Mouse (Mus musculus): ENCODE results near the gene 1700020A23Rik. TPM values are rescaled to one million over a fixed set of nuclear protein-coding genes. Genes with fewer than 3 reads are reported as not detected.
"Not testable (repeated sequence)": the region's sequence is repeated elsewhere in the genome, so short reads cannot be mapped to it uniquely, and the experiment has no call there.

Gene 1700020A23Rik
- 0.25 and 0.48 TPM in 2 replicates for polyA plus RNA-seq (2015; fragmentation: Nextera tagmentation; extraction: Ambion mirVana)

DNA sequence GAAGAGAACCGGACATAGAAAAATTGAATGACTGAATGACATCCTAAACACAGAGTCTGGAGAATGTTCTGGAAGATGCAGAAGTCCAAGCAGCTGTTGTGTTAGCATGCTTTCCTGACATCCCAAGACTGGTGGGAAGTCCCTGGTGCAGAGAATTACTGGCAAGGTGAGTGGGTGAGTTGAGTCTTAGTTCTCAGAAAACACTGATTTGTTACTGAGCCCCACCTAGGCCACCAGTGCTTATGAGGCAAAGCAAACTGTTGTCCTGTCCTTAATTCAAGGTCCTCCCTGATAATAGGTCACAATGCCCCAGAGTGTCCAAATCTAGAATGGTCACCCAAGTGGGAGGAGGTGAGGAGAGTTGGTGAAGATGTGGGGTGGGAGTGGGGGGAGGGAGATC is at the start of gene 1700020A23Rik, which contains the start of gene Gm28372:
Gene 1700020A23Rik (plus strand): TSS at position 321 of the 400 bp plus-strand sequence.
Gene Gm28372 (plus strand): TSS at position 301 of the 400 bp plus-strand sequence.
- 83% methylated on average over 1 of the region's 1 CpGs for WGBS
- no peak for ATAC-seq

GRCm38 (mm10) chr2:130357551-130357950 is 47.5 kb upstream of the 1700020A23Rik start:
- no peak for ATAC-seq
- whole genome bisulfite sequencing, result 90% methylated on average over 5 of the region's 5 CpGs
- Histone ChIP-seq H3K27ac (no peak overlapping the region), H3K4me3 (no peak overlapping the region), H3K4me2 (no peak overlapping the region), H3K36me3 (ENCODE audit: poor library complexity, severe bottlenecking) (no peaks in the 10 kb centered on the region), H3K27me3 (peaks cover 32% of the 10 kb centered on the region), H3K4me1 (peaks cover 45% of the 10 kb centered on the region), H3K9me3 (replicated peaks) (no peaks in the 10 kb centered on the region), H3K9ac (no peak overlapping the region)

More for the DNA sequence above, at the start of gene 1700020A23Rik, which contains the start of gene Gm28372:
- Histone ChIP-seq H3K4me3 (no peak within 1 kb of the TSS), H3K9me3 (replicated peaks) (no peaks in the 10 kb centered on the region), H3K4me1 (0 out of 2 replicates have a peak, but pooled peaks cover 6% of the 10 kb centered on the region), H3K27ac (no peak within 1 kb of the TSS), H3K36me3 (ENCODE audit: poor library complexity, severe bottlenecking) (no peaks in the 10 kb centered on the region), H3K9ac (no peak within 1 kb of the TSS), H3K27me3 (peaks cover 15% of the 10 kb centered on the region; the same call in 1 of the 2 replicates), H3K4me2 (no peak within 1 kb of the TSS)

DNA sequence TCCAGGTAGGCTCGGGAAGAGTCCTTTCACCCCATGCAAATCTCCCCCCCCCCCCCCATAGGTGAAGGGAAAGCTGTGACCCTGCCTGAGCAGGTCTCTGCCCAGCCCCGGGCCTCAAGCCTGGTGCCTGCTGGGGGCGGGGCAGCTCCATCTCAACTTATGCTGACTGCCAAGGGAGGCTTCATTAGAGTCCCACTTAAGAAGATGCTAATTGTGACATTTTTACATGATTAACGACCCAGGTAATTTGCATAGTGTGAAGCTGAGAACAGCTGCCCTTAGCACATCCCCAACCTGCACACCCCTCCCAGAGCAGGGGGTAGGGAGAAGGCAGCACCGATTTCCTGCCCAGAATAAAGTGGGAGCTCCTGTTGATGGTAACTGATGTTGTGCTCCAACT is 46.2 kb upstream of the 1700020A23Rik start:
- Histone ChIP-seq H3K4me1 (peaks cover 34% of the 10 kb centered on the region), H3K4me3 (no peak overlapping the region), H3K27ac (no peak overlapping the region; the same call in 1 of the 2 replicates), H3K9ac (no peak overlapping the region), H3K4me2 (no peak overlapping the region), H3K27me3 (peaks cover 45% of the 10 kb centered on the region), H3K9me3 (replicated peaks) (no peaks in the 10 kb centered on the region), H3K36me3 (ENCODE audit: poor library complexity, severe bottlenecking) (no peaks in the 10 kb centered on the region)
- ATAC-seq, result peak; percentile 75
- WGBS, result 16% methylated on average over 5 of the region's 5 CpGs

- no peaks in the 10 kb centered on the region for H3K36me3 ChIP-seq (ENCODE audit: poor library complexity, severe bottlenecking)
- peak; percentile 66; the same call in 1 of the 2 replicates for ATAC-seq
- H3K27me3 ChIP-seq, result peaks cover 65% of the 10 kb centered on the region
- H3K4me2 ChIP-seq, result peak overlapping the region; percentile 24
- no peak overlapping the region for H3K27ac ChIP-seq
- WGBS, result 1% methylated on average over 14 of the region's 14 CpGs
- H3K9ac ChIP-seq, result peak overlapping the region; percentile 21; the same call in 1 of the 2 replicates
- H3K9me3 ChIP-seq (replicated peaks), result no peaks in the 10 kb centered on the region
- peak overlapping the region; percentile 4; the same call in 1 of the 2 replicates for H3K4me3 ChIP-seq
- H3K4me1 ChIP-seq, result peaks cover 36% of the 10 kb centered on the region
Measured at GRCm38 (mm10) chr2:130362511-130363026, 42.5 kb upstream of the 1700020A23Rik start.

- Histone ChIP-seq H3K9me3 (replicated peaks) (no peaks in the 10 kb centered on the region), H3K27me3 (peaks cover 54% of the 10 kb centered on the region), H3K9ac (peak overlapping the region; percentile 41; the same call in 1 of the 2 replicates), H3K27ac (no peak overlapping the region), H3K4me3 (peak overlapping the region; percentile 30), H3K36me3 (ENCODE audit: poor library complexity, severe bottlenecking) (no peaks in the 10 kb centered on the region), H3K4me2 (peak overlapping the region; percentile 54), H3K4me1 (peaks cover 20% of the 10 kb centered on the region)
- 8% methylated on average over 27 of the region's 30 CpGs for WGBS
- 0 out of 2 replicates have a peak, but pooled peaks have one; percentile 10 for ATAC-seq
Measured at GRCm38 (mm10) chr2:130365211-130366094, 39.6 kb upstream of the 1700020A23Rik start.

DNA sequence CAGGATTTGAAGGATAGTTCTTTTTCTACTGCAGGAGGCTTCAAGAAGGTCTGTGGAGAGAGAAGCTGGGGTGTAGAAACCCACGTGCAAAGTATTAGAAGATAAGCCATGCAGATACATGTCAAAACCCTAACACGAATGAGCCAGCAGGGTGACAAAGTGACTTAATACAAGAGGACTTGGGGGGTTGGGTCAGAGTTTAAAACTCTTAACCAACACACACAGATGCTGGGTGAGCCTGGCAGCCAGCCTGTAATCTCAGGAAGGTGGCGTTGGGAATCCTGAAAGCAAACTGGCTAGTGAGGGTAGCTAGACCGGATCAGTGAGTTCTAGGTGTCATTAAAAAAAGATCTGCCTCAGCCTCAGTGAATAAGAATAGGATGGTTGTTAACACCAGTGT is 37.7 kb upstream of the 1700020A23Rik start:
- ATAC-seq, result no peak
- H3K4me1 ChIP-seq, result peaks cover 9% of the 10 kb centered on the region
- H3K9ac ChIP-seq, result no peak overlapping the region
- H3K4me2 ChIP-seq, result no peak overlapping the region
- 64% methylated on average over 4 of the region's 4 CpGs for WGBS
- peaks cover 35% of the 10 kb centered on the region for H3K27me3 ChIP-seq
- H3K27ac ChIP-seq, result no peak overlapping the region
- H3K36me3 ChIP-seq (ENCODE audit: poor library complexity, severe bottlenecking), result no peaks in the 10 kb centered on the region
- H3K9me3 ChIP-seq (replicated peaks), result no peaks in the 10 kb centered on the region
- H3K4me3 ChIP-seq, result no peak overlapping the region

GRCm38 (mm10) chr2:130373026-130373425 is 32.0 kb upstream of the 1700020A23Rik start:
- 62% methylated on average over 1 of the region's 1 CpGs for WGBS
- not testable (repeated sequence) for H3K36me3 ChIP-seq (ENCODE audit: poor library complexity, severe bottlenecking); ATAC-seq; H3K9me3 ChIP-seq (replicated peaks); H3K9ac ChIP-seq; H3K27me3 ChIP-seq; H3K4me3 ChIP-seq; H3K4me1 ChIP-seq; H3K4me2 ChIP-seq; H3K27ac ChIP-seq

DNA sequence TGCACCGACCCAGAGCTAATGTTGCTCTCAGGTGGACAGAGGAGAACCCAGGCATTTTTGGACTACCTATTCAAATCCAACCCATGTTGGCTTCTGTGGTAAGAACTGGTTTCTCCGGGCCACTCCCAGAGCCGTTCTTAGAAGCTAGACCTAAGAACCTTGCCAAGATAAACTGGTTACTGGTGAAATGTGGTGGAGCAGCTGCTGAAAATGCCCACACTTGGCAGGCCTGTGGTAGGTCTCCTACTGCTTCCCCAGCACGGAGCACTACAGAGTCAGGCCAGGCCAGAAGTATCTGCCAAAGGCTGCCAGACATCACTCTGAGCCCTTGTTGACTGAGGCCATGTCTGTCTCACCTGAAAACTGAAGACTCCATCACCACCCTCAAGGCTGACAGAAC is 30.1 kb upstream of the 1700020A23Rik start:
- Histone ChIP-seq H3K27ac (no peak overlapping the region), H3K9me3 (replicated peaks) (no peaks in the 10 kb centered on the region), H3K9ac (no peak overlapping the region), H3K4me1 (no peaks in the 10 kb centered on the region), H3K4me3 (no peak overlapping the region), H3K4me2 (no peak overlapping the region), H3K36me3 (ENCODE audit: poor library complexity, severe bottlenecking) (no peaks in the 10 kb centered on the region), H3K27me3 (no peaks in the 10 kb centered on the region)
- WGBS, result 88% methylated on average over 4 of the region's 4 CpGs
- ATAC-seq, result no peak

DNA sequence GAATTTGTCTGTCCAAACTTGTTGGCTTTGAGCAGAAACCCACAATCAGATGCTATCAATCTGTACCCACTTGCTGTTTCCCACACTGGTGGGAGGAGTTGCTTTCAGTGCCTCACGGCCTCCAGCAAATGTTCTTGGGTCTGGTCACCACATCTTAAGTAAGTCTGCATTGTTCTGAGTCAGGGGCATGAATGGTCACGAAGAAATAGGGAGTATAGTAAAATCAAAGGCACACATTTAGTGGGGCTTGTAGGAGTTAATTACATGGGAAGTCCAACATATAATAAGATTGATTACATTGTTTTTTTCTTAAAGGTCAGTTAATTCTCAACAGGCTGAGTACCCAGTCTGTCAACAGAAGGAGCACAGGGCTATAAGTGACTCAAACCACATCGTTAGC is 21.9 kb upstream of the 1700020A23Rik start:
- Histone ChIP-seq H3K4me3 (no peak overlapping the region), H3K36me3 (ENCODE audit: poor library complexity, severe bottlenecking) (no peaks in the 10 kb centered on the region), H3K4me2 (no peak overlapping the region), H3K9me3 (replicated peaks) (no peaks in the 10 kb centered on the region), H3K27ac (no peak overlapping the region), H3K27me3 (no peaks in the 10 kb centered on the region), H3K9ac (no peak overlapping the region), H3K4me1 (no peaks in the 10 kb centered on the region)
- WGBS, result 28% methylated on average over 3 of the region's 3 CpGs
- no peak for ATAC-seq

DNA sequence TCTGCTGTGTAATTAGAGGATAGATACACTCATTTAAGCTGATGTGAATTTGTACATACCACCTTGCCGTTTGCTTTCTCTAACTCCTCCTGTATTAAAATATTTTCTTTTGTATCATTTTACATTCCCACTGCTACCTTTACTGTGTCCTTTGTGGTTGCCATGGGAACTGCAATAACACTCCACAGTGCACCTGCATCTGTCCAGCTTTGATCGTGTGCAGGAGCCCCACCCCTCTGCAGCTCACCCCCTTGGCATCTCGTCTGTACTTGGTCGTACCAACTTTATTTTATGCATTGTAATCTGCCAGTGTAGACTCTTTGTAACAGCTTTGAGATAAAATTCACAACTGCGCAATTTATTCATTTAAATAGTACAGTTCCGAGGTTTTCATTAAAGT is 21.2 kb upstream of the 1700020A23Rik start:
- no peaks in the 10 kb centered on the region for H3K9me3 ChIP-seq (replicated peaks)
- H3K4me1 ChIP-seq, result no peaks in the 10 kb centered on the region
- no peaks in the 10 kb centered on the region for H3K36me3 ChIP-seq (ENCODE audit: poor library complexity, severe bottlenecking)
- no peak overlapping the region for H3K27ac ChIP-seq
- no peaks in the 10 kb centered on the region for H3K27me3 ChIP-seq
- 64% methylated on average over 6 of the region's 6 CpGs for WGBS
- H3K9ac ChIP-seq, result no peak overlapping the region
- no peak overlapping the region for H3K4me3 ChIP-seq
- H3K4me2 ChIP-seq, result no peak overlapping the region
- ATAC-seq, result no peak

- Histone ChIP-seq H3K9me3 (replicated peaks) (no peaks in the 10 kb centered on the region), H3K27me3 (no peaks in the 10 kb centered on the region), H3K27ac (no peak overlapping the region), H3K4me3 (no peak overlapping the region), H3K36me3 (ENCODE audit: poor library complexity, severe bottlenecking) (0 out of 2 replicates have a peak, but pooled peaks cover 5% of the 10 kb centered on the region), H3K4me2 (no peak overlapping the region), H3K9ac (no peak overlapping the region), H3K4me1 (no peaks in the 10 kb centered on the region)
- no peak for ATAC-seq
- 83% methylated on average over 1 of the region's 1 CpGs for WGBS
Measured at GRCm38 (mm10) chr2:130386212-130386611, 18.8 kb upstream of the 1700020A23Rik start.

- Histone ChIP-seq H3K27ac (no peak overlapping the region), H3K4me3 (no peak overlapping the region), H3K9ac (no peak overlapping the region), H3K36me3 (ENCODE audit: poor library complexity, severe bottlenecking) (peaks cover 14% of the 10 kb centered on the region), H3K27me3 (no peaks in the 10 kb centered on the region), H3K4me1 (no peaks in the 10 kb centered on the region), H3K4me2 (no peak overlapping the region), H3K9me3 (replicated peaks) (no peaks in the 10 kb centered on the region)
- 69% methylated on average over 2 of the region's 2 CpGs for WGBS
- ATAC-seq, result no peak
Measured at GRCm38 (mm10) chr2:130388796-130389195, 16.3 kb upstream of the 1700020A23Rik start.
